Mouse (Mus musculus): ENCODE measurements around the gene Sphk2.

GRCm38 (mm10) chr7:45706721-45707241 is 11.0 kb downstream of the Sphk2 start:
- peak; percentile 25; the same call in 1 of the 2 replicates for TF ChIP-seq CTCF (IDR thresholded peaks at IDR 0.05)
- TF ChIP-seq EP300 (IDR thresholded peaks at IDR 0.05; ENCODE audit: insufficient read depth, low read depth, low read length): no peak

Data from heart, adult 2 months (tissue).